Mouse (Mus musculus) spleen, postnatal 14 days (tissue): Measurements from ENCODE around the gene Rragd.

Source experiments
- DNase-seq, 2 experiments: peaks; one replicate each; pipeline ENCODE4 v3.0.0; 2021 to 2022; ENCODE audit warnings: low spot score in 2 of 2

Gene Rragd

DNA sequence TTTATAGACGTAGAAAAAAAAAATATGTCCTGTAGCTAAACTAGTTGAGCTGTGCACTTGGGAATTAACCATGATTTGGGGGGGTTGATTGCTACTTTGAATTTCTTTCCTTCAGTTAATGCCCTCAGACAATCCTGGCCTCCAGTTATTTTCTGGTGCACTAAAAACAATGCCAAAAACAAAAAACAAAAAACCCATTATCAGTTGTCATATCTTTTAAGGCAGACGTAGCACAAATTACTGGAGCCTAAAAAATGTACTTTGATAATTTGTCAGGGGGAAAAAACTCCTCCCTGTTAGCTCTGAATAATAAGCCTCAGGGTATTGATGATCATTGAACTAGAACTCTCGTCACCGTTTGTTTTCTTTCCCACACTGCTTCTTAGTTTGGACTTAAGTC lies 49.2 kb downstream of the Rragd start:
- DNase-seq, result no peak

DNA sequence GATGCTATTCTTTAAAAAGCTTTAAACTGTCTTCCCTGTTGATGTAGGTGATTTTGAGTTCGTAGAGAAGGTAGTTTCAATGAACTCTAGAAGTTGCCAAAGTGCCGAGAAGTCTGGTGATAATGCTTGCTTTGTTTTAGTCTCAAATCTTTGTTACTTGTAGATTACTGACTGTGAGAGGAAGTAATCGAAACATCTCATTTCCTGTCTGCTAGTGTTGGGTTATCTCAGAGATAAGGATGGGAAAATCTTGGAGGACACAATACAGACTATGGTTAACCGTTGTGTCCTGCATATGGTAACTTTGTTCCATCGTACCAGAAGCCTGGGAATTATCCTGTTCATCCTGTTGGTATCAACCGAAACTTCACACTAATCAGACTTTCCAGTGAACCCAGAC lies 50.7 kb downstream of the Rragd start:
- DNase-seq, result no peak

DNA sequence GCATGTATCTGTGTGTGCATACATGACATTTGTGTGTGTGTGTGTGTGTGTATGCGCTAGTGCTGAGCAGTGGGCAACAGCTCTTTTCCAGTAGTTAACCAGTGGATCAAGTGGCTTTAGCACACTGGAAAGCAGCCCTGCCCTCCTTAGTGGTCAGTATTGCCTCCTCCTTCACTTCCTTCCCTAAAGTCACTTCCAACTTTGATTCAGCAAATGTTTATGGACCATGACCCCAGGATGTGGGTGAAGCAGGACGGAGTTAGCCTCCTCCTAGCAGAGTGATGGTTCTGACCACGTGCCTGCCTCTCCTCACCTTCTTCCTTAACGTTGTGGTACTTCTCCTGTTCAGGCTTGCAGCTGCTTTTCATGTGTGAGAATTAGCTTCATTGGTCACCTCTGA lies 57.0 kb downstream of the Rragd start:
- no peak for DNase-seq

DNA sequence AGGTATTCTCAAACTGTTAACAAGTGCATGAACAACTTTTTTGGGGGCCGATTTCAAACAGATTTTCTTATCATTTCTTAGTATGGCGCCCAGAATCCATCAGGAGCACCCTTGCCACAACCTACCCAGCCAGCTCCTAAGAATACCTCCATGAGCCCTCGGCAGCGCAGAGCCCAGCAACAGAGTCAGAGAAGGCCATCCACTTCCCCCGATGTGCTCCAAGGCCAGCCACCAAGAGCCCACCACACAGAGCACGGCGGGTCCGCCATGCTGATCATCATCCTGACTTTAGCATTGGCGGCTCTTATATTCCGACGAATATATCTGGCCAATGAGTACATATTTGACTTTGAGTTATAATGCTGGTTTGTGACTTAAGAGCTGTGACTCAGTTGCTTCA lies 66.8 kb downstream of the Rragd start:
- DNase-seq, result no peak

DNA sequence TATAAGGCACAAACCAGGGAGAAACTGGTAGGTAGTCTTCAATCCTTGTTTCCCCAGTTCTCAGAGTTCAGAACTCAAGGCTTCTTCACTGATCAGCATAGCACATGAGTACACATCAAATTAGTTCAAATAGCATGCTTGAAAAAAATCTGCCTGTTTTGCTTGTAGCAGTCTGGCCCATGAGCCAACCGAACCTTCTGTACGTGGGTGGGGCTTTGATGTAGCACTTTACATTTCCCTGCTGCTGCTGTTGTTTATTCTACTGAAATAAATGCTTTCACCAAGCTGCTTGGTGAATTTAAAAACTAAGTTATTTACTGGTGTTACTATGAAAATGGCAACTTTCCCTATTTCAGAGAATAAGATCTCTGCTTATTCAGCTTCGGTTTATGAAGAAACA lies 69.2 kb downstream of the Rragd start:
- DNase-seq, result no peak

DNA sequence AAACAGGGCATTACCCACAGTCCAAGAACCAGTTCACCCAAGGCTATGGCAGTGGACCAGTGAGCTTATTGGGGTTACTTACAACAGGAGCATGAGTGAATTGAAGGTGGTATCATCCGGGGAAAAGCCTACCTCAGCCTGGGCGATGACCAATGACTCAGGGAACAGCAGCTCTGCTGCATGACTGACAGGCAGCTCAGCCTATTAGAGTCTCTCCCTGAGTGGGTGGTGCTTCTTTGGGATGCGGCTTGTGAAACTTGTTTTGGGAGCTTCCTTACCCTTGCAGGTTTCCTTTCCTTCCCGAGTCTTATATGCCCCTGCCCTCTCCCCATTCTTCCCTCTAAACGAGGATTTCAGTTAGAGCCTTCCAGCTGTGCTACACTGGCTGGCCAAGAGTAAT lies 69.8 kb downstream of the Rragd start:
- DNase-seq, result no peak

DNA sequence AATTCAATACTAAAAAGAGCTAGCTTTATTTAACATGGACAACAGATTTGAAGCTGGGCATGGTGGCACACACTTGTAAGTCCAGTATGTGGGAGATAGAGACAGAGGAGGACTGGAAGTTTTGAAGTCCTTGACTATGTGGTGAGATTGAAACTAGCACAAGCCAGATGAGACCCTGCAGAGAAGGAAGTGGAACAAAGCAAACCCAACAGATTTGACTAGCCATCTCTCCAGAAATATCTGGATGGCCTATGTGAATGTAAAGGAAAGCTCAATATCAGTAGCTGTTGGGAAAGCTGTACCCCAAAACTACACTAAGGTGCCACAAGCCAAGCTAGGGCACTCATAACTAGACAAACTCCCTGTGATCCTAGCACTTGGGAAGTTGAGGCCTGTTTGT lies 71.6 kb downstream of the Rragd start:
- DNase-seq, result no peak

DNA sequence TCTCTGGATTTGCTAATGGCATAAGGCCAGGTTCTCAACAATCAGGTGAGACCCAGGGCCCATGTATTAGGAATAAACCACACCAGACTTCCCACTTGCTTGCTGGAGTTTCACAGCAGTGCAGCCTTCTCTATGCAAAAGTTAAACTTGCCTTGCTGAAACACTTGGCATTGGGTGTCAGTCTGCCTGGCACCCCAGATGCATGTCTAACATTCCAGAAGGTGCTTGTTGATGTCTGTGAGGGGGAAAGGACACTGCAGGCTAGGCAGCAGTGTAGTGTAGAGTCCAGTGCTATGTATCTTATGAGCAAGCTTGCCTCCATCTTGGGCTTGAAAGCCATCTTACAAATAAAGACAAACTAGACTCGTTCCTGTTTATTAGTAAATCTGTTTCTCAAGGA lies 73.5 kb downstream of the Rragd start:
- no peak for DNase-seq

DNA sequence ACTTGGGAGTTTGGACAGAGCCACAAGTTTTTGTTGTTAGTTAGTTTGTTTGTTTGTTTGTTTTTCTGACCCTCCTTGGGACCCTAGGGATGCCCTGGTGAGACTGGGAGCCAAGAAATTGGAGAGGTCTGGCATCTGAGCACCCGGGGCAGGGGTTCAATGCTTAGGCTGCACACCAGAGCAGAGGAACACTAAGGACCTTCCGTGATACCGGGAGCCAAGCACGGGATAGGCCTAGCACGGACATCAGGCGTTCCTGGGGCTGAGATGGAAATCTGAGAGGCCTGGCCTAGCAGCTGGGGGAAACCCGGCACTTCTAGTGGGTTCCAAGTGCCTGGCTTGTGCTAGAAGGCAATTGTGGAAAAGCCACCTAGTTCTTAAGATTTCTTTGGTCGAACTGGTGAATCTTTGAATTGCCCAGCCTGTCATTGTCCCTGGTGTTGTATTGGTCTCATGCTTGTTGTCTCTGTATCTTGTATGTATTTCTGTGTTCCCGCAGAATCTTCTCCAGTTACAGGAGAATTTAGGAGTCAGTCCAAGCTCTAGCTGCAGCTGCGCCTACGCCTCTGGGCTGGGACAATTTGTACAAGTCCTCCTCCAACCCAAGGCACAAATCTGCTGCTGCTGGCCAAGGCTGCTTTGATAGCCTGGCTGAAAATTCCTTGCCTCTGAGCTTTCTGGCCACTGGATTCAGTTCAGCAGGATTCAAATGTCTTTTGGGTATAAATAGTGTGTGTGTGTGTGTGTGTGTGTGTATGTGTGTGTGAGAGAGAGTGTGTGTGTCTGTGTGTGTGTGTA lies 75.3 kb downstream of the Rragd start:
- no peak for DNase-seq

DNA sequence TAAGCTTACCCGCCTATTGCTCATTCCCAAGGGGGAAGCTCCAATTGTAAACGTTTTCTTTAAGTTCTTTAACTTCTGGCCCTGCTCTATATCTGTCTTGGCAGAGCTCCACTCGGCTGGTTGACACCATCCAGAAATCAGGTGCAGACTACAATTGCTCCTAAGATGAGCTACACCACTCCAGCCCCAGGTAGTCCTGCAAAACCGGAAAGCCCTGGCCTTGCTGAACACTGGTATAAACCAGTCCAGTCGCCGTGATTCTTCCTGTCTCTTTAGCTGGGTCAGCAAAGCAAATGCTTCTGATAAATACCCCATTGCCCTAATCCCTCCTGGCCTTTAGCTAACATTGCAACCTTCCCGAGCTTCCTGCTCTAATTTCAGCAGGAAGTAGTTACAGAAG lies 78.3 kb downstream of the Rragd start:
- DNase-seq, result no peak

DNA sequence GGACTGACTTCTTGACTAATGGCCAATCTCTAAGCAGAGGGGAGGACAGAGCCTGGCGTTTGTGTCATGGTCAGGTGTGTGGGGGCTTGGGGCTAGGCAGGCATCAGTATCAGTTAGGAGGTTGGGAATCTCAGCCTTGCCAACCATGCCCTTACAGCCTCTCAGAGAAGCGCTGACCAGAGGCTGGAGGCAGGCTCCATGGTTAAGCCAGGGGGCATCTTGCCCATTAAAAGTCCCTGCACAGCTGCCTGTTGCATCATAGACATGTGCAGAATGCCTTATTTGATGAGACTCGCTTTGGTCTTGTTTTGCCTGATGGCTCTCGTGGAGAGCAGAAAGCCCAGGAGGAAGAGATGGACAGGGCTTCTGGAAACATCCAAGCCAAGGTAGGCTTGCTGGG lies 80.1 kb downstream of the Rragd start, which contains the start of gene Gabrr2:
Gene Gabrr2, plus strand, starts transcription at position 19 of the 400 bp plus-strand sequence.
- no peak for DNase-seq

DNA sequence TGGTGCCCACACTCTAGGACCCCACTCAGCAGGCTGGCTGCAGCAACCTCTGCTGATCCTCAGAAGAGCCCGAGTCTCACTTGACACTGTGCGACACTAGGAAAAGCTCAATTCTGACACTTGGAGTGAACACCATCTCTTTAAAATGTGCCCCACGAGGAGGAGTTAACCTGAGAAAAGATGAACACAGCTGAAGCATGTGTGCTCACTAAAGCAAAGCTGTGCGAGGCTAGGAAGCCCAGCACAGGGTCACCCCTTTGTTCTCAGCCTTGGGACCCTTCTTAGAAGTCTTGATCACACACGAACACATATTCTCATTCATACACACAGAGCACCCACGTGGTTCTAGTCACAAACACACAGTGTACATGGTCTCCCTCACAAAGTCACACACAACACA lies 82.1 kb downstream of the Rragd start:
- no peak for DNase-seq

DNA sequence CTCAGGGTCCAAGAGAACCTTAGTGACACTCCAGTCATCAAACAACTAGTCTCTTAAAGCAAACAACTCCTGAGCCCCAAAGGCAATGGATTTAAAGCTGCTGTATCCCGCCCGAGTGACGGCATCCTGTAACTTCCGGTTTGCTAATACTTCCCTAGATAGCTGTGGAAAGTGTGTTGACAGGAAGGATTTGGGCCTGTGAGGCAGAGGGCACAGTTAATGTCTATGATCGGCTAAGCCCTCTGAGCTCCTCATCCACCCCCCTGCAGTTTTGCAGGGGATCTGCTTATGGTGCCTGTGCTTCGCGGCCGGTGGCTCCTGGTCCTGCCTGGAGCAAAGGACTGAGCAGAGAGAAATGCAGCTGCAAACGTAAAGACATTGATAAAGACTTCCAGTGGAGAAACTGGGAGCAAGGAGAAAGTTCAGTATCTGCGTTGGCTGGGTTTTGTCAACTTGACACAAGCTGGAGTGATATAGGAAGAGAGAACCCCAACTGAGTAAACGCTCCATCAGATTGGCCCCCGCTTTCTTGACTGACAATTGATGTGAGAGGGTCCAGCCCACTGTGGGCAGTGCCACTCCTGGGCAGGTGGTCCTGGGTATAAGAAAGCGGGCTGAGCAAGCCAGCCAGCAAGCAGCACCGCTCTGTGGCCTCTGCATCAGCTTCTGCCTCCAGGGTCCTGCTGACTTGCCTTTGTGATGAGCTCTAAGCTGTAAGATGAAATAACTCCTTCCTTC lies 83.6 kb downstream of the Rragd start:
- no peak for DNase-seq

DNA sequence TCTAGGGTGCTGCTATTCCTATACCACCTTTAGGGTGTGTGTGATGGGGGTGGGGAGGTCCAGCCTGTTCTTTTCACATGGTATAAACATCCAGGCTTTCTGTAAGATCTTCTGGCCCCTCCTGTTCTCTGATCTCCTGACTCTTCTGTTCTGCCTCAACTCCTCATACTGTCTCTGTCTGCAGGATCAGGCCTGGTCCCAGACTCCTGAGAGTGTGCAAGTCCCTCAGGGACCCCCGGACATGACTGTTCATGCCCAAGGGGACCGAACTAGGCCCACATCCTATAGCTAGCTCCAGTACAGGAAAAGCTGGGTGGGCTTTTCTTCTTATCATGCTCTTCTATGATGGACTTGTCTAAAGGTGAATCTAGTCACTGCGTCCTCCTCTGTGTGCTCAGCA lies 84.5 kb downstream of the Rragd start:
- no peak for DNase-seq

DNA sequence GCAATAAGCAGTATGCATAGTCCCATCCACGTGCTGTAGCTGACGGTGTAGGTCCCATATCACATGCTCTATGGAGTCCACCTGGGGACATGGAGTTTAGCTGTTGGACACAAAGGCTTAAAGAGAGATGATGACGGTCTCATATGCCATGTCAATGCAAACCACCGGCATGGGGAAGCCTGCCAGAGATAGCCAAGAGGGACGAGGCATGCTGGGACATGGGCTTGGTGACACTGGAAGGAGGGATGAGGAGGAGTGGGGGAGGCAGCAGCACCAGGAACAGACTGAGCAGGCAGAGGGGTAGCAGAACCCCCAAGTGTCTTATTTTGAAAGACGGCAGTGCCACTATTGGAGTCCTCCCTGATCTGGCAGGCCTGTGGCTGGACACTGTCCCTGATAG lies 85.0 kb downstream of the Rragd start:
- no peak for DNase-seq

DNA sequence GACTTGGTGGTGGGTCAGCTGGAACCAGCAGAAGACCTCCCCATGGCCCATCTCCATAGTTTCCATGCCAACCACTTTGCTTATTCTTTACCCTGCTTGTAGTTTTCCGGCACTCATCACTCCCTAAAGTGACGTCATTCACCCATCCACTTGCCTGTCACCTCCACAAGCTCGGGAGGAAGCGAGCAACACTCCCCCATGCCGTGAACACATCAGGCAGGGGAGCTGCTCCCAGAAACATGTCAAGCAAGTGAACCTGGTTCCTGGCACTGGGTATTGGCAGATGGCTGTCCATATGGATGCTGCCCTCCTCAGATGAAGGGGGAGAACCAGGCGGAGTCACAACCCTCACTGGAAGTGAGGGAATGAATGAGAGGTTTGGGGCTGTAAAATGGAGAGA lies 86.1 kb downstream of the Rragd start:
- no peak for DNase-seq

DNA sequence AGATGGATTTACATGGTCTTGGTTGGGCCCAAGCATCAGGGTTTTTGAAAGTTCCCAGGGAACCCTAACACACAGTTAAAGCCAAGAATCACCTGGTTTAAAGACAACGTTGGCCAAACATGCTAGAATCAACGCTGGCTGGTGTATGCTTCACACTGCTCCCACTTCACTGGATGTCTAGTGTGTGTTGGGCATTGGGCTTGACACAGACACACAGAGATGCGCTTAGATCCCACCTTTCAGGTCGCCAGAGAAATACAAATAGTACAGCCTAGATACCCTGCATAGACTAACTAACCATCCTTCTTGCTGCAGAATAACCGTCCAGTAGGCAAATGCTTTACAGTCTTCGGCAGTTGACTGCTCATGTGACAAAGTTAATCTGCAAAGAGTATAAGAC lies 87.5 kb downstream of the Rragd start:
- no peak for DNase-seq

DNA sequence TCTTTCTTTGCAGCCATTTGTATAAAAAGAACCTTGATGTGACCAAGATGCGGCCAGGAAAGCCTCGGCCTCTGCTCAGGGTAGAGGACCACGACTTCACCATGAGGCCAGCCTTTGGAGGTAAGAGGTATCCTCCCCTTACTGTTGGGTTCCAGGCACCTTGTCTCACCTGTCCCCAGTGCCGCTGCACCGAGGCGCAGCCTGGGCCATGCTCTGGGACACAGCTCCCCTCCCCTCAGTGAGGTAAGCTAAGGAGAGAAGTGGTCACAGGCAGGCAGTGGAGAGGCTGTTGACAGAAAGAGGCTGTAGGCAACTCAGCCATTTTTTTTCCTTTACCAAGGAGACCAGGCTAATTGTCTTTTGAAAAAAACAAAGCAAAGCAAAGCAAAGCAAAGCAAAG lies 88.5 kb downstream of the Rragd start:
- DNase-seq, result no peak
